Mouse (Mus musculus) urinary bladder, adult 2 months (tissue): Measurements from ENCODE around the gene Fzr1. TPM values are rescaled to one million over a fixed set of nuclear protein-coding genes. Genes with fewer than 3 reads are reported as not detected.

Source experiments
- DNase-seq: peaks from one replicate; pipeline ENCODE4 v3.0.0; 2022; ENCODE audit warnings: low spot score
- polyA plus RNA-seq: library from polyadenylated mRNA; depleted of rRNA; stranded (reverse); fragments of >200 nt; gene quantifications from 2 replicates; pipeline ENCODE4 v1.2.3, GENCODE M21; 2012

Fzr1 gene
- polyA plus RNA-seq, 1 experiment: 34.1 TPM

DNA sequence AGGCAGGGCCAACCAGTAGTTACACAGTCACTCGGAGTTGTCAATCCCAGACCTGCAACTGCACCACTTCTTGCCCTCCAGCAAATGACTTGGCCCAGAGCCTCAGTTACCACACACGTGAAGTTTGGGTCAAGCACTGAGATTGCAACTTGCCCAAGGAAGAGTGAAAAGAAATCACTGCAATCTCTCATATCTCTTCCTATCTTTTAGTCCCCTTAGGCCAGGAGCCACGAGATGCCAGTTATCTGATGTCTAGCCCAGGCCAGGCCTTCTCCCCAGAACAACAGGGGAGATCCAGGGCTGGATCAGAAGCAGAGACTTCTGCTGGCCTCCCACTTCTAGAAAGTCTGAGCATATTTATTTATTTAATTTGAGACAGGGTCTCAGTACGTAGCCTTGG is 22.8 kb downstream of the Fzr1 start:
- DNase-seq: no peak

DNA sequence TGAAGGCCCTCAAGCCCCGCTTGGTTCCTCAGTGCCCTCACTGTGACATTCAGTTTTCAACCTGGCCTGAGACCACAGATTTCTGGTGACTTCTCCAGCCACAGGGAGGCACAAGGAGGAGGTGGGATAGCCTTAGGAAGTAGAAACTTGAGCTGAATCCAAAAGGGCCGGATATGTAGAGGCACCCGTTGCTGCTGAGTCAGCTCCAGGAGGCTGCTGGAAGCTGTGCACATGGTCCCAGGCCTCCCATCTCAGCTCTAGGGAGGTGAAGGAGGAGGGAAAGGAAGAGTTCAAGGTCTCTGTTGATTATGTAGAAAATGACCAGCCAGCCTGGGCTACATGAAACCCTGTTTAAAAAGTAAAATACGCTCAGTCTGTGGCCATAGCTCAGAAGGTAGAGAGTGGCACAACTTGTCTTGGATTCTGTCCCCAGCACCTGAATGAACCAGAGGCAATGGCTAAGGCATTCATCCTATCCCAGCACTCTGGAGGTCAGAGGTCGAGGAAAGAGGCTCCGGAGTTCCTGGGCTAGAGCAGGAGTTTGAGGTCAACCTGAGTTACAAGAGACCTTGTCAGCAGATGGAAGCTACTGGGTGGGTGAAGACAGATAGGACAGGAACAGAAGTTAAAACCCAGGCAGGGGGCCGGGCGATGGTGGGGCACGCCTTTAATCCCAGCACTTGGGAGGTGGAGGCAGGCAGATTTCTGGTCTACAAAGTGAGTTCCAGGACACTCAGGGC is 23.4 kb downstream of the Fzr1 start:
- no peak for DNase-seq

DNA sequence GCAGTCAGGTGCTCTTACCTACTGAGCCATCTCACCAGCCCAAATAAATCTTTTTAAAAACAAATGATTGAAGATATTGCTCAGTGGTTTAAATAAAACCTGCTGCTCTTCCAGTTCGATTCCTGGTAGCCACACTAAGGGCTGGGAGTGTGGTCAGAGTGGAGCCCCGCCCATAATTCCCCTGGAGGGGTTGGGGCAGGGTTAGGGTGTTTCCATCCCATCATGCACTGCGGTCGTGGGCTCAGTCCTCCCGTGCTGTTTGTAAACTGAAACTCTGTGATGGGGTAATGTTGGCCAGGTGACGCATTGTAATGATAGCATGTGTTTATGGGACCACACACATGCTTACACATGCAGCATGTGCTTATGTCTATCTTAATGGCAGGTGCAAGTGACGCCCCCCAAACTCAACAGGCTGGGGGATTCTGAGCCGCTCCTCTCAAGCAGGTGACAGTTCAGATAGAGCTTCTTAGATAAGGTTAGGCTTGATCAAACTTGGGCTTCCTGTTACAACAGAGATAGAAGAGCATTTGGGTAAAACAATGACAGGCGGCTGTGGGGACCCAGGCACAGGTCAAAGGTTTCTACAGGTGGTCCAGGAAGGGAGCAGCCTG is 26.5 kb downstream of the Fzr1 start:
- DNase-seq: no peak

GRCm38 (mm10) chr10:81350351-81351063 is 27.8 kb downstream of the Fzr1 start, which contains the start of gene Hmg20b:
Gene Hmg20b (minus strand): TSS chr10:81350480.
- peak; percentile 96 for DNase-seq

DNA sequence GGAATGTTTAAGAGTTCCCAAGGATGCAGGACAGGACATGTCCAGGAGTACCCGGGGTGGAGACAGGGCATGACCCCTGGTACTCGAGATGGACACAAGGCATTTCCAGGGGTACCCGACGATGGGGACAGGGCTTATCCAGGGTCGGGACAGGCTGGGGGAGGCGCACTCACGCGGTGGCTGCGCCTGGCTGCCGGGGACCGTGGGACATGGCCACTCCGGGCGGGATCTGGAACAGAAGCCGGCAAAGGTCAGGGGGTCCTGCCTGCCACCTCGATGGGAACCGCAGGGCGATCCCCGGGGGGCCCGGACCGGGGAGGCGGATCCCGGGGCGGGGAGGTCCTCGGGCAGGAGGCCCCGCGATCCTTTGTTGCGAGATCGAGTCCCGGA is 28.4 kb downstream of the Fzr1 start:
- no peak for DNase-seq

DNA sequence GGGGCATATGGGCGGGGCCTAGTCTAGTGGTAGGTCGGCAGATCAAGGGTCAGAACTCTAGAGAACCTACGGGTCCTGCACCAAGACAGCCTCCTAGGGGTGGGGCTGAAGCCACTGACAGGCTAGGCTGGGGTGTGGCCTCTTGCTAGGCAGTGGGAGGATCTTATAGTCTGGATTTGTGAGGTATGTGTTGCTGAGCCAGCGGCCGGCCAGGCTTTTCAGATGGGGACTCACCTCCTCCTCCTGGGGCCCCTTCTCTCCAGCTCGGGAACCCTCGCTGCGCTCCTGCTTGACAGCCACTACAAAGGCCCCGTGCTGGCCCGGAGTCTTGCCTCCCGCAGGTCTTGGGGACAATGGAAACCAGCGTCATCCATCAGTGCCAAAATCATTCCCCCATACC is 29.2 kb downstream of the Fzr1 start:
- DNase-seq: no peak

DNA sequence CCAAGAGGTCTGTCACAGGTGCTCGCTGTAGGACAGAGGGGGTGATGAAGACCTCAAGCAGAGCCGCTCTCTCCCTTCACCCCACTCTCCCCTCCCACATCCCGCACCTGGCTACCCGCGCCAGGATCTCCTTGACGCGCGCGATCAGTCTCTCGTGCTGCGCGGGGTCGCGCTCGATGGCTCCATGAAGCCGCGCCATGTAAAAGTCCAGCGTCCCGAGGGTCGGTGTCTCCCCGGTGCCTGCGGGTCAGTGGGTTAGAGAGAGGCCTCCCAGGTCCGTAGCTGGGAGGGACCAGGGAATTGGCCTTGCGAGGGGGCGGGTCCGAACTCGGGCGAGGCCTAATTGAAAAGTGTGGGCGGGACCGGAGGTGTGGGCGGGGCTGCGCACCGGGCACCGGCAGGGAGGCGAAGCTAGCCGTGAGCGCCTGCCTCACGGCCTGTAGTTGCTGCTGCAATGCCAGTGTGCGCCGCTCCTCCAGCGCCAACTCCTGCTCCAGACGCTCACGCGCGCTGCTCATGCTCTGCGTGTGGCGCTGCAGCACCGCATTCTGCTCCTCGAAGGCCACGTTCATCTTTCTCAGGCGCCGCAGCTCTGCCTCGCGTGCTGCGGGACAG is 31.8 kb downstream of the Fzr1 start:
- DNase-seq: peak; percentile 51

- no peak for DNase-seq
Measured at GRCm38 (mm10) chr10:81345162-81345534, 33.2 kb downstream of the Fzr1 start.

DNA sequence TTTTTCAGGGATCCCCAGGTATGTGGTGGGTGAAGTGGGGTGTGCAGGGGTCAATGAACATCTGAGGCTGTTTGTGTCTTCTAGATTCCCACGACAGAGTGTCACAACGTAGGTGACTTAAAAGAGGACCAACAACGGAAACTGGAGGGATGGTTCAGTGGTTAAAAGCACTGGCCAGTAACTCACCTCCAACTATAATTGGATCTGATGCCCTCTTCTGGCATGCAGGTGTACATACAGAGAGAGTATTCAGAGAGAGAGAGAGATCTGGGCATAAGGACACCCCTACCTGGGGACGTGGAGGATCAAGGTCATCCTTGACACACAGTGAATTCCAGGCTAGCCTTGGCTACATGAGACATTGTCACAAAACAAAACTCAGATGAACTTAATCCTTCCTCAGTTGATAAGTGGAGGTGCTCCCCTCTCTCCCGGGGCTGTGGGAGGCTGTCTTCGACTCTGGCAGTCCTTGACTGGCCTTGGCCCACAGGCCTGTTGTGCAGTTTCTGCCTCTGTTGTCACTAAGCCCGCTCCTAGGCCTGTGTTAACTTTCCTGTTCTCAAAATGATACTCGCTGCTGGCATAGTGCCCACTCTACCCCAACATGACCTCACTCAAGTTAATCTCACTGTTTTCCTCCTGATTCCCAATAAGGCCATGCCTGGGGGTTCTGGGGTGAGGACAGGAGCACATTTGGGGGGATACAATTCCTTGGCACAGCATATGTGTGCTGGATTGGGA is 33.7 kb downstream of the Fzr1 start:
- DNase-seq: no peak

- no peak for DNase-seq
Measured at GRCm38 (mm10) chr10:81342686-81343505, 35.4 kb downstream of the Fzr1 start, which contains the start of gene Gipc3. Gene Gipc3 (minus strand): TSS chr10:81343266.

- DNase-seq: no peak
Measured at GRCm38 (mm10) chr10:81341333-81341949, 36.9 kb downstream of the Fzr1 start.

- DNase-seq: no peak
Measured at GRCm38 (mm10) chr10:81340551-81341332, 37.6 kb downstream of the Fzr1 start.

DNA sequence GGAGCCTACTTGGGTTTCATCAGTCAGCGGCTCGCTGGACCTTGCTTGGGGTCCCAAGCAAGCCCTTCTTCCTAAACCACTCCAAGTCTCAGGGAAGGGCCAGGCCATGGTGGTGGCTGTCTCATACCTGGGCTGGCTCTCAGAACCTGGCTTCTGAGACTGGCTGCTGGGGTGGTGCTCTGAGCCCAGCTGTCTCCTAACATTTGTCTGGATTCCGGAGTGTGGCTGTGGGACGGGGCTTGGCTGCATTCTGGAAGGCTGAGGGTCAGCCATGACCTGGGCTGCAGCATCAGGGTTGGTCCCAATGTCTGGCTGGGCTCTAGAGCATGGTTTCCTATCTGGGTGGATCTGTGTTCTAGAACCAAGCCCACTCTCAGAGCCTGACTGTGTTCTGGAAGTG is 41.8 kb downstream of the Fzr1 start:
- DNase-seq: no peak

DNA sequence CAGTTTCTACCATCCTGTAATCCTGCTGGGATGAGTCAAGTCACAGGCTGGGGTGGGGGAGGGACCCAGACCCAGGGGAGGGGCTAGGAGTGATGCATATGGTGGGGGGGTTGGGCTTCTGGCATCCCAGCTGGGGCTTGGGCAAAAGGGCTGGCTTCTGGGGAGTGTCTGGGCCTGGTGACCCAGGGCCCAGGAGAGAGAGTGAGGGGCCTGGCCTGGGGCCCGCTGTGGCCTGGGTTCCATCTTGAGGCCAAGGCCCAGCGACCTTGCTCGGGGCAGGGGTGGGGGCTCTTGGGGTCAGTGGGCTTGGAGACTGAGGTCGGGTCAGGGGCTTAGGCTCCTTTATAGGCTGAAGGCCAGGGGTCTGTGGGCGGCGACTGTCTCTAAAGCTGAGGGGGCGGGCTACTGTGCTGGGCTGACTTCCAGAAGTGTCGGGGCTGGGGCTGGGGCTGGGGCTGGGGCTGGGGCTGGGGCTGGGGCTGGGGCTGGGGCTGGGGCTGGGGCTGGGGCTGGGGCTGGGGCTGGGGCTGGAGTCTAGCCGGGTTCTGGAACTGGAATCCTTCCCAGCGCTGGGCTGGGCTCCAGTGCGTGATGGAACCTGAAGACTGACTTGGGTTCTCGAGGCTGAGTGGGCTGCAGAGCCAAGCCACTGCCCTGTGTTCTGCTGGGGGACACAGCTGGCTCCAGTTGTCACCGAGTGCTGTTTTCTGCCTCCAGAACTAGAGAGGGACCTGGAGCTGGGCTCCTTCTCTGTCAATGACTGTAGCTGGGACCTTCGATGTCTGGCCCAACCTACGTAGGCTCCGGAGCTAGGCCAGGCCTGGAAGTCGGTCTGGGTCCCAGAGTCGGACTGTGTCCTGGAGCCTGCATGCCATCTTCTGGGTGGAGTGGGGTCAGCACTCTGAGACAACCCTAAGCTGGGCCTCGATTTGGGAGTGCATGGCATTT is 42.6 kb downstream of the Fzr1 start:
- DNase-seq: no peak

DNA sequence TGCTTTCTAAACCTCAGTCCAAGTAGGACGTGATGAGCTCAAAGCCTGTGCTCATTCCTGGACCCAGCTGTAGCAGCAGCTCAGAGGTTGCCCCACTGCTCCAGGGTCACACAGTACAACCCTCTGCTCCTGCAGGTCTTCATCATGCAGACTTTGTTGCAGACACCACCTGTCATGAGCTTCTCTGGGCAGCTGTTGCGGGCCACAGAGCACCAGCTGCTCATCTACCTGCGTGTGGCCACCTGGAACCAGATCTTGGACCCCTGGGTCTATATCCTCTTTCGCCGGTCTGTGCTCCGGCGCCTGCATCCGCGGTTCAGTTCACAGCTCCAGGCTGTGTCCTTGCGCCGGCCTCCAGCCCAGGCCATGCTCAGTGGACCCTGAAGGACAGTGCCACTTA is 44.0 kb downstream of the Fzr1 start:
- DNase-seq: no peak

DNA sequence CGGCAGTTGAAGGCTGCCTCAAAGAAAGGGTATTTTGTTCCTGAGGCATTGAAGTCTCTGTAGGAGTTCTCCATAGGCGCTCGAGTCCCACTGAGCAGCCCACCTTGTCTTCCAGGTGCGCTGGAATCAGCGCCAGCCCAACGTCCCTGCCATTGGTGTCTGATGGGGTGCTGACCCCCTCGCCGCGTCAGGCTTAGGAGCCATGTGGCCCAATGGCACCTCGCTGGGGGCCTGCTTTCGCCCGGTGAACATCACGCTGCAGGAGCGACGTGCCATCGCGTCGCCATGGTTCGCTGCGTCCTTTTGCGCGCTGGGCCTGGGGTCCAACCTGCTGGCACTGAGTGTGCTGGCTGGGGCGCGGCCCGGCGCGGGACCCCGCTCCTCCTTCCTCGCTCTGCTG is 46.0 kb downstream of the Fzr1 start:
- DNase-seq: no peak

DNA sequence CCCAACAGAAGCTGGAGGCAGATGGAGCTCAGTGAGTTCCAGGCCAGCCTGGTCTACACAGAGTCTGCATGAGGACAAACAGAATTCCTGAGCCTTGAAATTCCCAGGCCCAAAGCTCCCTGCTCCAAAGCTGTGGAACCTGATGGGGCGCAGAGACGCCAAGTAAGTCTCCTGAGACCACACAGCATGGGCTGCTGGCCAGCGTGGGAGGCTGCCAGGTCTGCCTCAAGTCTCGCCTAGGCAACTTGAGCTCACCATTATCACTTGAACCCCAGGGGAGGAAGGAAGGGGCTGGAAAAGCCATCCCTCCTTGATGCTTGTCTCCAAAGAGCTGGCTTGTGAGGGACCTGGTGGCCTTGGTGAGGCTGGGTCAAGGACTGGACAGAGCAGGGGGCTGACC is 48.3 kb downstream of the Fzr1 start:
- no peak for DNase-seq

DNA sequence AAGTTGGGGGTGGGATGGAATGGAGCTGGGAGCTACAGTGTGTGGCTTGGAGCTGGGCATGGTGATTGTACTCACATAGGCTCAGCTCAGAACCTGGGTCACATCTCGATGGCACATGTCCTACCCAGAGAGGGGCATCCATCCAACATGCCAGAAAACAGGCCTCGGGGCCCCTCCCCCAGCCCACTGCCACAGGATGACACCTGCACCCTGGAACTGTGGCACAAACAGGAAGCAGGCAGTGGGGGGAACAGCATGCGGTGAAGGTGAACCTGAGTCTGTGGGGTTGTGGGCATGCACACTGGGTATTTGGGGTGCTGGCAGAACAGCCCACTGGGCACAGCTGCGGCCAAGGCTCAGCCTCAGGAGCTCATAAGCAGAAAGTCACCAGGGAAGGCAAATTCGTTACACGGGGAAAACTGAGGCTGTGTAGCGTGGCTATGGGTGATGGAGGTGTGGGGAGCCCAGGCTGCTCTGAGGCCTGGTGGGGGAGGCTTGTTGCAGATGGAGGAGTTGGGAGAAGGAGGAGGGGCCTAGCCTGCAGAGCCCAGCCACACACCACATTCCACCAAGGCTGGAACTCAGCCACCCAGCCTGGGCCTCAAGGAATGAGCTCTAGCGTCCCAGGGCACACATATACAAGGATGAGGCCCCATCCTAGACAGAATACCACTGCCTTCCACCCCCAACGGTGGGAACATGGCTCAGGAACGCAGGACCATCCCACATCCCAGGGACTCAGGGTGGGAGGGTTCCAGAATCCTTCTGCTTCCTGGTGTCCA is 48.9 kb downstream of the Fzr1 start:
- DNase-seq: no peak
